Mouse (Mus musculus) kidney, adult 10 weeks (tissue): Measurements from ENCODE around the gene Gm10192. TPM values are rescaled to one million over a fixed set of nuclear protein-coding genes. Genes with fewer than 3 reads are reported as not detected.

Experiments
- polyA plus RNA-seq: library from polyadenylated mRNA; stranded (reverse); fragments of 350-450 nt; fragmentation: Illumina TruSeq; extraction: RNeasy Lipid Tissue Mini Kit (QIAGEN cat#74804); gene quantifications from one replicate; pipeline ENCODE4 v1.2.3, GENCODE M21; 2014; ENCODE audit warnings: low read depth, low replicate concordance

Gm10192 gene
- not detected for polyA plus RNA-seq

DNA sequence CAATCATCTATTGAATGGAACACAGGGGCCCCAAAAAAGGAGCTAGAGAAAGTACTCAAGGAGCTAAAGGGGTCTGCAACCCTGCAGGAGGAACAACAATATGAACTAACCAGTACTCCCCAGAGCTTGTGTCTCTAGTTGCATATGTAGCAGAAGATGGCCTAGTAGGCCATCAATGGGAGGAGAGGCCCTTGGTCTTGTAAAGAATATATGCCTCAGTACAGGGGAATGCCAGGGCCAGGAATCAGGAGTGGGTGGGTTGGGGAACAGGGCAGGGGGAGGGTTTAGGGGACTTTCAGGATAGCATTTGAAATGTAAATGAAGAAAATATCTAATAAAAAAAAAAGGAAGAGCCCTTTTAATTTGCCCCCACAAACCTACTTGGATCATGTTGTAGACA is at the start of gene Gm10192:
Gm10192 (minus strand) TSS at position 101 of the 400 bp plus-strand sequence.

